Mouse (Mus musculus): Measurements from ENCODE around the gene Iglon5.

Iglon5 gene

DNA sequence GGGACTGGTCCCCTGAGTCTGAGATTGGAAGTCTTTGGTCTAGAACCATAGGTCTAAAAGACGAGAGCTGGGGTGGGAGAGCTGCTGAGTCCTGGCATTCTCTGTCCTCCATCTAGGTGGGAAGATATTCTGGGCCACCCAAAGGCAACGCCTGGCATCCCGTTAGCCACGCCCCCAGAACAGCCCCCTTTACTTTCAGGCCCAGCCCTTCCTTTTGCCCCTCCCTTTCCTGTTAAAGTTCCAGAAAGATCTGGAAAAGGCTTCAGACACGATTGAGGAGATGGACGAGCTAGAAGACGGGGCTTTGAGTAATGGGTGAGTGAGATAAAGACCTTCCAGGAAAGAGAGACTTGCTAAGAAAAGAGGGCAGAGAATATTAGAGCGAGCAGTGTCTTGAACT is 62.5 kb downstream of the Iglon5 start, which contains the start of gene Lim2:
Gene Lim2, plus strand, starts transcription at position 265 of the 400 bp plus-strand sequence.
- DNase-seq (ENCODE audit: low spot score in 2 of 2): no peak

DNA sequence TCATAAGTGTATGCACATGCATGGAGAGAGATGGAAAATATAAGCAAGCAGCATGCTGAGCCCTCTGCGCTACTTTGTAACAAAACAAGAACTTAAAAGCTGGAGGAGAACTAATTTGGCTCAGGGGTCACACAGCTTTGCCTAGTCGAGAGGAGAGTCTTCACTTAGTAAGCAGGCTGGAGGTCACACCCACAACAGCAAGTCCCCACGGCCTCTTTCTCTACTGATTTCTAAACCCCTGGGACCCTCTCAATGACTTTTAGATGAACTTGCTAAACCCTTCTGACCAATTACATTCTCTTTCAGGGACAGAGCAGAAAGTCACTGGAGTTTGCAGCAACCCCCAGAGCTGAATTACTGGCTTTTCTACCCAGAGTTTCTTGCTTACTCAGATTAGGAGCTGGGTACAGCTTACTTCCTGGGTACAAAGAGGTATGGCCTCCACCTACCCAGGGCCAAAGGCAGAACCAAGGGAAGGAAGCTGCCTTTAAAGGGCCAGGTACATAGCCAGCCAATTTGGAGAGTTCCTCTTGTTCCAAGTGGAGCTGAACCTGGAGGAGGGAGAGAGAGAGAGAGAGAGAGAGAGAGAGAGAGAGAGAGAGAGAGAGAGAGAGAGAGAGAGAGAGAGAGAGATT is 65.8 kb downstream of the Iglon5 start:
- no peak for DNase-seq (ENCODE audit: low spot score in 2 of 2)

DNA sequence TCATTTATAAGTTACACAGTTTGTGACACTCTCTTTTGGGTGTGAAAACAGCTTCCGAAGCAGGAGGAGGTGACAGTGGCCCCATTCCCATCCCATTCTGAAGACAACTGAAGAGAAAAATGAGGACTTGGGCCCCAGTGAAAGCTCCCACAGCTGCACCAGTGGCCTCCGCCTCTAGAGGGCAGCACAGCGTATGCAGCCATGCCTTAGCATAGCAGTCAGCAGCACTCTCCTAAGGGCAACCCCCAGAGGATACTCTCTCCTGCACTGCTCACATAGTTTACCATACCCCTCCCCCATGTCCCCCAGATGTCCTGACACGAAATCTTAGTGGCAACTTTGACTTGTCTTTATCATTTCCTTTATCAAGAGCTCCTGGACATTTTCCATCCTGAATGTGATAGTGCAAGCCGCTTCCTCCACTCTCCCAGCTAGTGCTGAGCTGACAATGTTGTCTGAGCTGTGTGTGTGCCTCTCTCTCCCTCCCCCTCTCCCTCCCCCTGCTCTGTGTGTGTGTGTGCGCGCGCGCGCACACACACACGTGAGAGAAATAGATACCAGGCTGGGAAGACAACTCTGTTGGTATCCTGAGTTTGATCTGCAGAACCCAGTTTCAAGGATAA is 66.8 kb downstream of the Iglon5 start:
- DNase-seq (ENCODE audit: low spot score in 2 of 2): peak; percentile 85 to 90

Data from right cerebral cortex, adult 2 months (tissue).